Mouse (Mus musculus) midbrain, embryonic 13.5 days (tissue): ENCODE results near the gene Irgc1. TPM values are rescaled to one million over a fixed set of nuclear protein-coding genes. Genes with fewer than 3 reads are reported as not detected.
A peak's percentile ranks its signal among the peaks of the same experiment; 100 is the strongest.

Experiments used
- ATAC-seq: fragments of 200-750 bp; cut with Nextera tagmentation; 2 replicates; pipeline ENCODE4 v1.8.0; 2017; ENCODE audit warnings: mild to moderate bottlenecking, moderate TSS enrichment, moderate library complexity
- H3K27ac ChIP-seq: fragments of 300-500 bp; sonication (generic); 2 replicates; pipeline ENCODE4 v1.5.1; 2015; ENCODE audit warnings: inconsistent platforms, mild to moderate bottlenecking, moderate library complexity
- H3K27me3 ChIP-seq: fragments of 300-500 bp; sonication (generic); 2 replicates; pipeline ENCODE4 v1.6.1; 2015; ENCODE audit warnings: mild to moderate bottlenecking, inconsistent platforms
- H3K36me3 ChIP-seq: fragments of 300-500 bp; sonication (generic); 2 replicates; pipeline ENCODE4 v1.6.1; 2015; ENCODE audit warnings: mild to moderate bottlenecking, inconsistent platforms
- H3K4me1 ChIP-seq: fragments of 300-500 bp; sonication (generic); replicated peaks from 2 replicates; pipeline ENCODE4 v1.6.1; 2015; ENCODE audit warnings: inconsistent platforms
- H3K4me2 ChIP-seq: fragments of 300-500 bp; sonication (generic); replicated peaks from 2 replicates; pipeline ENCODE4 v1.6.1; 2015; ENCODE audit warnings: moderate library complexity, mild to moderate bottlenecking, inconsistent platforms
- H3K4me3 ChIP-seq: fragments of 300-500 bp; sonication (generic); replicated peaks from 2 replicates; pipeline ENCODE4 v1.5.1; 2015; ENCODE audit warnings: mild to moderate bottlenecking, inconsistent platforms
- H3K9ac ChIP-seq: fragments of 300-500 bp; sonication (generic); replicated peaks from 2 replicates; pipeline ENCODE4 v1.6.1; 2015; ENCODE audit warnings: mild to moderate bottlenecking, inconsistent platforms
- H3K9me3 ChIP-seq: fragments of 300-500 bp; sonication (generic); 2 replicates; pipeline ENCODE4 v1.6.1; 2016; ENCODE audit warnings: mild to moderate bottlenecking, inconsistent platforms
- WGBS: fragments of 180-500 bp; shearing (Covaris S2); methylation state at CpG from one replicate; pipeline ENCODE4 v1.1.7; 2015; 5-methylcytosine and 5-hydroxymethylcytosine counted together
- polyA plus RNA-seq: library from polyadenylated mRNA; unstranded; fragments of >200 nt; fragmentation: Nextera tagmentation; extraction: Ambion mirVana; gene quantifications from 2 replicates; pipeline ENCODE4 v1.2.1, GENCODE M21; 2015

Irgc1 gene
- polyA plus RNA-seq, 1 experiment from 2014 or later, result not detected

GRCm38 (mm10) chr7:24469126-24469525 is 17.0 kb upstream of the Irgc1 start:
- no peaks in the 10 kb centered on the region for H3K27me3 ChIP-seq

GRCm38 (mm10) chr7:24467886-24468285 is 15.8 kb upstream of the Irgc1 start:
- H3K4me3 ChIP-seq, result no peak overlapping the region
- no peak overlapping the region for H3K9ac ChIP-seq
- no peaks in the 10 kb centered on the region for H3K36me3 ChIP-seq
- no peak overlapping the region for H3K4me2 ChIP-seq
- ATAC-seq, result no peak
- no peaks in the 10 kb centered on the region; the same call in 1 of the 2 replicates for H3K9me3 ChIP-seq
- WGBS, result 85% methylated on average over 5 of the region's 5 CpGs
- H3K27me3 ChIP-seq, result no peaks in the 10 kb centered on the region; the same call in 1 of the 2 replicates
- no peak overlapping the region for H3K27ac ChIP-seq
- 0 out of 2 replicates have a peak, but pooled peaks cover 6% of the 10 kb centered on the region for H3K4me1 ChIP-seq

More at GRCm38 (mm10) chr7:24469126-24469525, 17.0 kb upstream of the Irgc1 start:
- Histone ChIP-seq H3K27ac (no peak overlapping the region), H3K4me1 (0 out of 2 replicates have a peak, but pooled peaks cover 4% of the 10 kb centered on the region), H3K9ac (no peak overlapping the region), H3K4me2 (no peak overlapping the region), H3K4me3 (no peak overlapping the region), H3K36me3 (no peaks in the 10 kb centered on the region), H3K9me3 (no peaks in the 10 kb centered on the region; the same call in 1 of the 2 replicates)
- ATAC-seq, result no peak
- WGBS, result 85% methylated on average over 3 of the region's 3 CpGs

- H3K4me1 ChIP-seq, result 0 out of 2 replicates have a peak, but pooled peaks cover 8% of the 10 kb centered on the region
- no peak overlapping the region for H3K4me2 ChIP-seq
- WGBS, result 90% methylated on average over 6 of the region's 6 CpGs
- H3K9ac ChIP-seq, result no peak overlapping the region
- H3K27ac ChIP-seq, result no peak overlapping the region
- H3K9me3 ChIP-seq, result no peaks in the 10 kb centered on the region; the same call in 1 of the 2 replicates
- no peaks in the 10 kb centered on the region for H3K36me3 ChIP-seq
- no peak for ATAC-seq
- H3K4me3 ChIP-seq, result no peak overlapping the region
- H3K27me3 ChIP-seq, result peaks cover 6% of the 10 kb centered on the region; the same call in 1 of the 2 replicates
Observed at GRCm38 (mm10) chr7:24466835-24467234, 14.7 kb upstream of the Irgc1 start.

- 10% methylated on average over 27 of the region's 27 CpGs for WGBS
- no peak within 1 kb of the TSS for H3K4me3 ChIP-seq
- peak; percentile 69 for ATAC-seq
Observed at GRCm38 (mm10) chr7:24462388-24463319, 10.6 kb upstream of the Irgc1 start, which contains the start of gene Plaur. TSS of gene Plaur (plus strand) at chr7:24462484.

GRCm38 (mm10) chr7:24461376-24462051 is 9.4 kb upstream of the Irgc1 start:
- 0 out of 2 replicates have a peak, but pooled peaks cover 8% of the 10 kb centered on the region for H3K4me1 ChIP-seq
- H3K36me3 ChIP-seq, result no peaks in the 10 kb centered on the region
- peaks cover 9% of the 10 kb centered on the region; the same call in 1 of the 2 replicates for H3K27me3 ChIP-seq
- 80% methylated on average over 14 of the region's 14 CpGs for WGBS
- H3K4me2 ChIP-seq, result no peak overlapping the region
- H3K9ac ChIP-seq, result no peak overlapping the region
- no peaks in the 10 kb centered on the region for H3K9me3 ChIP-seq
- H3K27ac ChIP-seq, result no peak overlapping the region
- no peak overlapping the region for H3K4me3 ChIP-seq
- ATAC-seq, result no peak

More at GRCm38 (mm10) chr7:24462388-24463319, 10.6 kb upstream of the Irgc1 start, which contains the start of gene Plaur:
- H3K9me3 ChIP-seq, result no peaks in the 10 kb centered on the region
- 0 out of 2 replicates have a peak, but pooled peaks cover 8% of the 10 kb centered on the region for H3K4me1 ChIP-seq
- H3K27ac ChIP-seq, result no peak within 1 kb of the TSS
- peak within 1 kb of the TSS; percentile 22; the same call in 1 of the 2 replicates for H3K4me2 ChIP-seq
- H3K36me3 ChIP-seq, result no peaks in the 10 kb centered on the region
- H3K27me3 ChIP-seq, result peaks cover 9% of the 10 kb centered on the region; the same call in 1 of the 2 replicates
- H3K9ac ChIP-seq, result no peak within 1 kb of the TSS

- no peak for ATAC-seq
- Histone ChIP-seq H3K4me3 (no peak overlapping the region), H3K27me3 (peaks cover 9% of the 10 kb centered on the region; the same call in 1 of the 2 replicates), H3K4me2 (no peak overlapping the region), H3K4me1 (0 out of 2 replicates have a peak, but pooled peaks cover 8% of the 10 kb centered on the region), H3K9ac (no peak overlapping the region), H3K27ac (no peak overlapping the region), H3K9me3 (no peaks in the 10 kb centered on the region), H3K36me3 (no peaks in the 10 kb centered on the region)
- 73% methylated on average over 3 of the region's 3 CpGs for WGBS
Observed at GRCm38 (mm10) chr7:24459843-24460242, 7.7 kb upstream of the Irgc1 start.

- WGBS, result 82% methylated on average over 5 of the region's 5 CpGs
- Histone ChIP-seq H3K36me3 (no peaks in the 10 kb centered on the region), H3K27me3 (peaks cover 9% of the 10 kb centered on the region; the same call in 1 of the 2 replicates), H3K9me3 (no peaks in the 10 kb centered on the region), H3K27ac (no peak overlapping the region), H3K4me3 (no peak overlapping the region), H3K4me2 (no peak overlapping the region), H3K9ac (no peak overlapping the region), H3K4me1 (0 out of 2 replicates have a peak, but pooled peaks cover 8% of the 10 kb centered on the region)
- ATAC-seq, result no peak
Observed at GRCm38 (mm10) chr7:24459440-24459839, 7.3 kb upstream of the Irgc1 start.

- no peak overlapping the region for H3K4me3 ChIP-seq
- no peaks in the 10 kb centered on the region for H3K9me3 ChIP-seq
- ATAC-seq, result no peak
- 76% methylated on average over 10 of the region's 10 CpGs for WGBS
- H3K27ac ChIP-seq, result no peak overlapping the region
- H3K27me3 ChIP-seq, result peaks cover 9% of the 10 kb centered on the region; the same call in 1 of the 2 replicates
- H3K4me2 ChIP-seq, result no peak overlapping the region
- H3K9ac ChIP-seq, result no peak overlapping the region
- H3K4me1 ChIP-seq, result 0 out of 2 replicates have a peak, but pooled peaks cover 4% of the 10 kb centered on the region
- no peaks in the 10 kb centered on the region for H3K36me3 ChIP-seq
Observed at GRCm38 (mm10) chr7:24457726-24458370, 5.8 kb upstream of the Irgc1 start.

- 86% methylated on average over 5 of the region's 5 CpGs for WGBS
- no peaks in the 10 kb centered on the region for H3K4me1 ChIP-seq
- H3K9ac ChIP-seq, result no peak overlapping the region
- no peak for ATAC-seq
- no peak overlapping the region for H3K4me3 ChIP-seq
- H3K27ac ChIP-seq, result no peak overlapping the region
- H3K27me3 ChIP-seq, result no peaks in the 10 kb centered on the region
- no peaks in the 10 kb centered on the region for H3K36me3 ChIP-seq
- H3K9me3 ChIP-seq, result no peaks in the 10 kb centered on the region
- no peak overlapping the region for H3K4me2 ChIP-seq
Observed at GRCm38 (mm10) chr7:24455726-24456125, 3.6 kb upstream of the Irgc1 start.

GRCm38 (mm10) chr7:24454199-24454598 is 2.1 kb upstream of the Irgc1 start:
- no peaks in the 10 kb centered on the region for H3K36me3 ChIP-seq
- no peaks in the 10 kb centered on the region for H3K9me3 ChIP-seq
- H3K4me2 ChIP-seq, result no peak overlapping the region
- ATAC-seq, result no peak
- no peaks in the 10 kb centered on the region for H3K4me1 ChIP-seq
- H3K27ac ChIP-seq, result no peak overlapping the region
- no peak overlapping the region for H3K9ac ChIP-seq
- H3K27me3 ChIP-seq, result no peaks in the 10 kb centered on the region
- H3K4me3 ChIP-seq, result no peak overlapping the region
- WGBS, result 75% methylated on average over 2 of the region's 2 CpGs

- no peak overlapping the region for H3K9ac ChIP-seq
- H3K4me2 ChIP-seq, result no peak overlapping the region
- no peak overlapping the region for H3K4me3 ChIP-seq
- WGBS, result 70% methylated on average over 9 of the region's 9 CpGs
- no peak for ATAC-seq
- no peaks in the 10 kb centered on the region for H3K9me3 ChIP-seq
- H3K4me1 ChIP-seq, result no peaks in the 10 kb centered on the region
- no peaks in the 10 kb centered on the region for H3K27me3 ChIP-seq
- no peak overlapping the region for H3K27ac ChIP-seq
- H3K36me3 ChIP-seq, result no peaks in the 10 kb centered on the region
Observed at GRCm38 (mm10) chr7:24450585-24451017, 1.5 kb downstream of the Irgc1 start.
